Mouse (Mus musculus) thymus, adult 2 months (tissue): Measurements from ENCODE around the gene Vma21-ps. TPM values are rescaled to one million over a fixed set of nuclear protein-coding genes. Genes with fewer than 3 reads are reported as not detected.

Experiments
- DNase-seq: peaks from one replicate; pipeline ENCODE4 v3.0.0; 2021
- H3K27ac ChIP-seq: fragments of 200-500 bp; 2 replicates; pipeline ENCODE4 v1.5.1; 2012; ENCODE audit warnings: low read length, control low read depth; ENCODE audit not compliant: control insufficient read depth, insufficient read depth
- H3K27me3 ChIP-seq: fragments of 200-500 bp; 2 replicates; pipeline ENCODE4 v1.6.1; 2012; ENCODE audit warnings: mild to moderate bottlenecking, low read length, moderate library complexity, mixed read lengths; ENCODE audit not compliant: control insufficient read depth, insufficient read depth
- H3K36me3 ChIP-seq: fragments of 200-500 bp; 2 replicates; pipeline ENCODE4 v1.6.1; 2012; ENCODE audit warnings: mild to moderate bottlenecking, low read length, moderate library complexity; ENCODE audit not compliant: control insufficient read depth, insufficient read depth
- H3K4me1 ChIP-seq: fragments of 200-500 bp; replicated peaks from 2 replicates; pipeline ENCODE4 v1.6.1; 2012; ENCODE audit warnings: low read length; ENCODE audit not compliant: control insufficient read depth, insufficient read depth
- H3K4me3 ChIP-seq: fragments of 200-500 bp; 2 replicates; pipeline ENCODE4 v1.5.1; 2012; ENCODE audit warnings: mild to moderate bottlenecking, low read length, control low read depth, moderate library complexity; ENCODE audit not compliant: control insufficient read depth, insufficient read depth
- CTCF ChIP-seq: fragments of 200-500 bp; IDR thresholded peaks from 2 replicates; pipeline ENCODE4 v1.5.1; 2012; ENCODE audit warnings: mild to moderate bottlenecking, control low read depth, low read length, moderate library complexity, borderline replicate concordance; ENCODE audit not compliant: control insufficient read depth, poor library complexity, insufficient read depth; ENCODE audit errors: extremely low read depth
- POLR2A ChIP-seq: fragments of 200-500 bp; IDR thresholded peaks from 2 replicates; pipeline ENCODE4 v1.6.1; 2012; ENCODE audit warnings: mild to moderate bottlenecking, low read length, control low read depth, moderate library complexity; ENCODE audit not compliant: control insufficient read depth, poor library complexity, insufficient read depth; ENCODE audit errors: extremely low read depth
- WGBS: fragments of 180-500 bp; shearing (Covaris S2); methylation state at CpG from one replicate; pipeline ENCODE4 v1.1.7; 2018; 5-methylcytosine and 5-hydroxymethylcytosine counted together
- polyA plus RNA-seq: library from polyadenylated mRNA; depleted of rRNA; stranded (reverse); fragments of >200 nt; gene quantifications from 2 replicates; pipeline ENCODE4 v1.2.3, GENCODE M21; 2012; rRNA removed

The Vma21-ps gene
- polyA plus RNA-seq, 1 experiment: not detected

DNA sequence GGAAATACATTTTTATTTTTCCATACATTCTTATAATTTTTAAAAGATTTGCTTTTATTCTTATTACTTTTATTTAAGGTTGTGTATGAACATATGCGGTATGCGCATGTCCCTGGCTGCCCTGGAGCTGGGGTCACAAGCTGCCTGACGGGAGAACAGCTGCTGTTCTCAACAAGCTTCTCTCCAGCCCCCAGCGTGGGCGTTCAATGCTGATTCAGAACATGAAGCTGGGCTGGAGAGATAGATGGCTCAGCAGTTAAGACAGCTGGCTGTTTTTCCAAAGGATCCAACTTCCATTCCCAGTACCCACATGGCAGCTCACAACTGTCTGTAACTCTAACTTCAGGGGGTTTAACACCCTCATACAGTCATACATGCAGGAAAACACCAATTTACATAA, 35.7 kb downstream of the Vma21-ps start:
- TF ChIP-seq CTCF (no peak), POLR2A (no peak)
- Histone ChIP-seq H3K27ac (no peak overlapping the region), H3K4me1 (no peaks in the 10 kb centered on the region), H3K4me3 (no peak overlapping the region), H3K27me3 (no peaks in the 10 kb centered on the region), H3K36me3 (peaks cover 46% of the 10 kb centered on the region)
- no peak for DNase-seq
- whole genome bisulfite sequencing: 97% methylated on average over 5 of the region's 5 CpGs

GRCm38 (mm10) chr4:52459726-52460125, 37.3 kb downstream of the Vma21-ps start:
- no peak overlapping the region for H3K4me3 ChIP-seq
- DNase-seq: no peak
- H3K36me3 ChIP-seq: peaks cover 52% of the 10 kb centered on the region
- H3K27me3 ChIP-seq: no peaks in the 10 kb centered on the region
- WGBS: 100% methylated on average over 1 of the region's 1 CpGs
- TF ChIP-seq CTCF: no peak
- TF ChIP-seq POLR2A: no peak
- no peaks in the 10 kb centered on the region for H3K4me1 ChIP-seq
- H3K27ac ChIP-seq: no peak overlapping the region

Other genes with a start within 250 kb of the Vma21-ps start
- gene Smc2, start 58.0 kb downstream of the Vma21-ps start, polyA plus RNA-seq: 10.8 and 15.8 TPM in 2 replicates
- not detected in 2 replicates for gene Toporsl, start 99.0 kb upstream of the Vma21-ps start, polyA plus RNA-seq